Mouse (Mus musculus): ENCODE measurements around the gene Rbbp8nl. TPM values are rescaled to one million over a fixed set of nuclear protein-coding genes. Genes with fewer than 3 reads are reported as not detected.
"Not testable (repeated sequence)": the region's sequence is repeated elsewhere in the genome, so short reads cannot be mapped to it uniquely, and the experiment has no call there.

Rbbp8nl gene
- polyA plus RNA-seq, 1 experiment from 2014 or later, result not detected

DNA sequence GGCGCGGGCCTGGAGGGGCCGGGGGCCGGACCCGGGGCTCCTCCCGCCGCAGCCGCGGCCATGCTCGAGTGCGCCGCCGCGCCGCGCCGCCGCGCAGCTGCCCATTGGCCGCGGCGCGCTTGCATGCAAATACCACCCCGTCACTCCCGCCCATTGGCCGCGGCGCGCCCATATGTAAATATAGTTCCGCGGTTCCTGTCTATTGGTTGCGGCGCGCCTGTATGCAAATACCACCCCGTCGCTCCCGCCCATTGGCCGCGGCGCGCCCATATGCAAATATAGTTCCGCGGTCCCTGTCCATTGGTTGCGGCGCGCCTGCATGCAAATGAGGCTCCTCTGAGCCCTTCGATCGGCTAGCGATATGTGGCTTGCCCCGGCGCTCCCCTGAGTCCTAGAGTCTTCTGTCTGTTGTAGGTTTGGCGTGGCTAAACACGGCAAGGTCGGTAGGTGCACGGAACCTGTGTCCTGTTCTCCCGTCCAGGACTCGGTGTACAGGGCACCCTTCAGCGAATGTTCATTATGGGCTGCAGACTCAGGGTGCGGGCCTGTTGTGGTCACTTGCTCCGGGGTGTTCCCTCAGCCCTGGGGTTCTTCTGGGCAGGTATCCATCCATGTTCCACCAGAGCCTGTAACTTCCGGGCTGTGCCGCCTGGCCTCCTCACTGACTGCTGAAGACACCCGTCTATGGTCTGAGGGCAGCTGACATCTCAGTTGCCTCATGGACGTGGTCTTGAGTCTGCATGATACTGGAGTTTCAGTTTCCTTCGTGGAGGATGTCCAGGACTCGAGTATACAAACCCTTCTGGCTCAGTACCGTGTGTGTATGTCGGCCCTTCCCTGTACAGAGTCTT is 16.1 kb downstream of the Rbbp8nl start, which contains the start of gene Cables2:
Gene Cables2 (minus strand): TSS at position 103 of the 851 bp plus-strand sequence.
- Histone ChIP-seq H3K27ac (no peak within 1 kb of the TSS), H3K36me3 (ENCODE audit: inconsistent target) (no peaks in the 10 kb centered on the region), H3K79me2 (ENCODE audit: inconsistent target) (no peaks in the 10 kb centered on the region), H3K4me3 (ENCODE audit: inconsistent target) (peak within 1 kb of the TSS; percentile 39)
- WGBS (ENCODE audit: missing documents), result 1% methylated on average over 67 of the region's 68 CpGs

DNA sequence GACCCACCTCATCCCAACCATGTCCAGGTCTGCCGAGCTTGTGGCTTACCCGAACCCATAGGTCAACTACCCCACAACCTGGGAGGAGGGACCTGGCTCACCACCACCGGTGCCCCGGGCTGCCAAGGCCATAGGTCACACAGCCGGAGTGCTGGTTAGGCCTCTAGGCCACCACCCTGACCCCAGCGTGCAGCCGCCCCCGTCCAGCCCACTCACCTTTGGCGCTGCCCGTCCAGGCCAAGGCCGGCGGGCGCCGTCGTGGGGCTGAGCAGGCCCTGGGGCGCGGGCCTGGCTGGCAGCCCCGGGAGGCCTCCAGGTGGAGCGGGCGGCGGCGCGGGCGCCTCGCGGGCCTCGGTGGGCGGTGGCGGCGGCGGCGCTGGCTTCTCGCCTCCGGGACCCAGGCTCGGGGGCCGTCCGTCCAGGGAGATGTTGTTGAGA is 16.8 kb downstream of the Rbbp8nl start:
- Histone ChIP-seq H3K27ac (no peak overlapping the region), H3K36me3 (ENCODE audit: inconsistent target) (no peaks in the 10 kb centered on the region), H3K79me2 (ENCODE audit: inconsistent target) (no peaks in the 10 kb centered on the region), H3K4me3 (ENCODE audit: inconsistent target) (peak overlapping the region; percentile 39)
- 2% methylated on average over 35 of the region's 37 CpGs for WGBS (ENCODE audit: missing documents)

DNA sequence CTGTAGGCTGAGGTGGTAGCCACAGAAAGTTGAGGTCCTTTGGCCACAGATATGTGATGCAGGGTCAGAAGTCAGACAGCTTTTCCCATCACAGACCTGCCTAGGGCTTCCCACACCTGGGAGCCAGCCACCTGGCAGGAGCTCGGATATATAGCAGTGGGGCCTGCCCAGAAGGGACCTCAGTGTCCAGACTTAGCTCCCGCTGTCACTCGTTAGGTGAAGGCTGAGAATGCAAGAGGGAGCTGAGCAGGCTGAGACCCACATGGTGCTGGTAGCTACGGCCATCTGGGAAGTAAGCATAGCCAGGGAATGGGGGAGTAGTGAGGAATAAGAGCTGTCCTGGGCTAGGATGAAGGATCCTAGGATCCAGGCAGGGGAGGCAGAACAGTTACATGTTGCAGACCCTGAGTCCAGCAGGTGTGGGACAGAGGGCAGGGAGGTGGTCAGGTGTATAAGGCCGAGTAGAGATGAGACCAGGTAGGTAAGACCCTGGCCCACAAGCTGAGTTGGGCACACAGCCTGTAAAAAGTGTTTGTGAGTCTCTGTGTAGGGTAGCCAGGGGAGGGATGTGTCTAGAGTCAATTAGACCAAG is 17.8 kb downstream of the Rbbp8nl start:
- no peaks in the 10 kb centered on the region for H3K79me2 ChIP-seq (ENCODE audit: inconsistent target)
- 85% methylated on average over 5 of the region's 5 CpGs for WGBS (ENCODE audit: missing documents)
- no peaks in the 10 kb centered on the region for H3K36me3 ChIP-seq (ENCODE audit: inconsistent target)
- H3K4me3 ChIP-seq (ENCODE audit: inconsistent target), result no peak overlapping the region
- H3K27ac ChIP-seq, result no peak overlapping the region

DNA sequence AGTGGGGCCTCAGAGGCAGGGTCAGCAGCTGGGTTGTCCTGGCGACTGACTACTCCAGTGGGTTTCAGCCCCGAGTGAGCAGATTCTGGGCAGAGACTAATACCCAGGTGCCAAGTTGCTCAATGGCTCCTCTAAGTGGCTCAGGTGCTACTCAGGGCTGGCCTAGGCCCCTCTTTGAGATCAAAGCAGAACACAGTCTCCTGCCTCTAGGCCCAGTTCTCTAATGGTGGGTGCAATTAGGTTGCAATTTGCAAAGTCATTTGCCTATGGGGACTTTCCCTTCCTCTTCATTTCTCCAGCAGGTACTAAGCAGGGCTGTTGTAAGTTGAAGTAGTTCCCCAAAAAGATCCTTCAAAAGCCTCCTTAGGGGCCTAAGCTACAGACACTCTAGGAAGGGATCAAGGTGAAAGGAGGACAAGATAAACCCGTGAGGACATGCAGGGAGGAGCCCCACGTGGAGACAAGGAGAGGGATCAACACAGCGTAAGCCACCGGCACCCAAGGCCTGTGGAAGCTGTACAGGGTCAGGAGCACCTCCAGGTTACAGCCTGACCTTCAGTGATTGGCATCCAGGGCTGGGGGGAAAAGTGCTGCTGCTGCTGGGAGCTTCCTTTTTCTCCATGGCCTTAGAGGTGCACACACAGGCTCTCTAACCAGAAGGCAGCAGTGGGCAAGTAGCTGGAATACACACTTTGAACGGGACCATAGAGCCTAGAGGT is 19.0 kb downstream of the Rbbp8nl start:
- WGBS (ENCODE audit: missing documents), result 37% methylated on average over 7 of the region's 7 CpGs
- Histone ChIP-seq H3K36me3 (ENCODE audit: inconsistent target) (no peaks in the 10 kb centered on the region), H3K79me2 (ENCODE audit: inconsistent target) (no peaks in the 10 kb centered on the region), H3K27ac (no peak overlapping the region), H3K4me3 (ENCODE audit: inconsistent target) (no peak overlapping the region)

DNA sequence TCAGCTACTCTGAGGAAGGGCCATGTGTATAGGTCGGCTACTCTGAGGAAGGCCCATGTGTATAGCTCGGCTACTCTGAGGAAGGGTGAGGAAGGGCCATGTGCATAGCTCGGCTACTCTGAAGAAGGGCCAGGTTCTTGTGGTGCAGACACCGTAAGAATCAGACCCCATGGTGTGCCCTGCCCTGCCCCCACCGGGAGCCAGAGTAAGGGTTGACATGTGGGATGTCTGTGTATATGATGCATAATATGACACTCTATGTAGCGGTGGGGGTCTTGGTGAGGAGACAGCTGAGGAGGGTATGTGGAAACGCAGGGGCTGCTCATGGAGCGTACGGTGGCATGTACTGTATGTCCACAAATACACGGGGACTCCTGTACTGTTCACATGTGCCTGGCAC is 20.4 kb downstream of the Rbbp8nl start:
- Histone ChIP-seq H3K4me3 (ENCODE audit: inconsistent target) (no peak overlapping the region), H3K36me3 (ENCODE audit: inconsistent target) (no peaks in the 10 kb centered on the region), H3K79me2 (ENCODE audit: inconsistent target) (no peaks in the 10 kb centered on the region), H3K27ac (no peak overlapping the region)
- WGBS (ENCODE audit: missing documents), result 97% methylated on average over 10 of the region's 10 CpGs

DNA sequence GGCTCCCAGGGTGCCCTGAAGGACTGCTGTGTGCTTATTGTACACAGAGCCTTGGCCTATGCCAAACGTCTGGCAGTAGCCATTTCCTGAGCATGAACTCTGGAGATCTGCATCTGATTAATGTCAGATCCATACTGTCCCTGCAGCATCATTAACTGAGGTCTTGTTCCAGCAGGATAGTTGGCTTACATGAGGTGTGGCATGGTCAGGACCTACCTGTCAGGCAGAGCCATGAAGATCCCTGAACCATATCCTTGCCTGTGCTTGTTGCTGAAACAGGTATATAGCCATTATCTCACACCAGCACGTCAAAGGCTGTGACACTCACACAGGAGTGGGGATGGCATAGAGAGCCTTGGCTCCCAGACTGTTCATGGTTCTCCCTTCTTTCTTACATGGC is 21.7 kb downstream of the Rbbp8nl start:
- Histone ChIP-seq H3K79me2 (ENCODE audit: inconsistent target) (no peaks in the 10 kb centered on the region), H3K4me3 (ENCODE audit: inconsistent target) (no peak overlapping the region), H3K36me3 (ENCODE audit: inconsistent target) (peaks cover 8% of the 10 kb centered on the region; the same call in 1 of the 2 replicates), H3K27ac (no peak overlapping the region)
- WGBS (ENCODE audit: missing documents), result 90% methylated on average over 2 of the region's 2 CpGs

DNA sequence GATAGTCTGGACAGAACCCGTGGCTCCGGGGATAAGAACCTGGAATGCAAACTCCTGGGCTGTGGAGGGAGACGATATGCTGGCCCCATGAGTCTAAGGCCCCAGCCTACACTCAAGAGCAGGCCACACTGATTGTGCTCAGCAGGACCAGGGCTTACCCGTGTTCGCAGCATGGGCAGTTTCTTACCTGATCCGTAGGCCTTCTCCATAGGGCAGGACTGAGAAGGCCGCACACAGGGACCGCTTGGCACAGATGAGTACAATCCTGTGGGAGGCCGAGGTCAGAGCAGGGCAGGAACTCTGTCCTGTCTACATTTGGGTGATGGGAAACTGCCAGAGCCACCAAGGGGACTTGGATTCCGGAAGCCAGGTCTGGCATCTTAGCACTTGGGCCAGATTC is 26.8 kb downstream of the Rbbp8nl start:
- Histone ChIP-seq H3K36me3 (ENCODE audit: inconsistent target) (peaks cover 15% of the 10 kb centered on the region; the same call in 1 of the 2 replicates), H3K27ac (no peak overlapping the region)
- WGBS (ENCODE audit: missing documents), result 92% methylated on average over 10 of the region's 10 CpGs

DNA sequence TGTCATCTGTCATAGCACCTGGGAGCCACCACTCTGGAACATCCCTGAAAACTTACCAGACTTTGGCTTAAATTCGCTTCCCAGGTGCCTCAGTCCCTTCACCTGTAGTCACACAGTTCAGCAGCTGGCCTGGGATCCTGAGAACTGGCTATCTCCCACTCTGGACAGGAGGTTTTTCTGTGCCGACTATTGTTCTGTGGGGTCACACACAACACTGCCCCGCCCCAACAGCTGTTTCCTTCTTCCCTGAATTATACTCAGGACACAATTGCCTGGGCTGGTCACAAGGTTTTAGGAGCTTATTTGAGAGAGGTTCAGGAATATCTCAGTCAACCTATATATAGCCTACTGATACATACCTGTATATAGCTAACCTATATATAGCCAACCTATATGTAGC is 27.2 kb downstream of the Rbbp8nl start:
- 93% methylated on average over 3 of the region's 3 CpGs for WGBS (ENCODE audit: missing documents)
- H3K36me3 ChIP-seq (ENCODE audit: inconsistent target), result peaks cover 15% of the 10 kb centered on the region; the same call in 1 of the 2 replicates
- no peak overlapping the region for H3K4me3 ChIP-seq (ENCODE audit: inconsistent target)
- H3K27ac ChIP-seq, result no peak overlapping the region
- peaks cover 14% of the 10 kb centered on the region for H3K79me2 ChIP-seq (ENCODE audit: inconsistent target)

More for the DNA sequence above, 26.8 kb downstream of the Rbbp8nl start:
- Histone ChIP-seq H3K4me3 (ENCODE audit: inconsistent target) (no peak overlapping the region), H3K79me2 (ENCODE audit: inconsistent target) (peaks cover 9% of the 10 kb centered on the region)

DNA sequence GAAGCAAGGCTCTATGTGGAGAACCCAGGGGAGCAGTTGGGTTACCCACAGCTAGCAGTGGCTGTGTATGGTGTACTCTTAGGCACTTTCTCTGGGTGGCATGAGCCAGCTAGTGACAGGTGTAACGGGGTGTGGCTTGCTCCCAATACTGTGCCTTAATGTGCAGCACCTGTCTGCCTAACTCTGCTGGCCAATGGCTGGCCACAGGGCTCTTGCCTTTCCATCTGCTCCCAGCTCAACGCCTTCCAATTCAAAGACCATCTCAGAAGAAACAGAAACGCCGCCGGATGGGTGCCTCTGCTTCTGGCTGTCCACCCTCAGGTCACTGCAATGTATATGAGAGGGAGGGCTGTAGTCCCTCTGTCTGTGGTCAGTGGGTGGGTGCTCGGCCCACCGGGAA is 27.8 kb downstream of the Rbbp8nl start:
- WGBS (ENCODE audit: missing documents), result 98% methylated on average over 7 of the region's 7 CpGs
- no peak overlapping the region for H3K4me3 ChIP-seq (ENCODE audit: inconsistent target)
- peaks cover 15% of the 10 kb centered on the region; the same call in 1 of the 2 replicates for H3K36me3 ChIP-seq (ENCODE audit: inconsistent target)
- no peak overlapping the region for H3K27ac ChIP-seq
- peaks cover 14% of the 10 kb centered on the region for H3K79me2 ChIP-seq (ENCODE audit: inconsistent target)

DNA sequence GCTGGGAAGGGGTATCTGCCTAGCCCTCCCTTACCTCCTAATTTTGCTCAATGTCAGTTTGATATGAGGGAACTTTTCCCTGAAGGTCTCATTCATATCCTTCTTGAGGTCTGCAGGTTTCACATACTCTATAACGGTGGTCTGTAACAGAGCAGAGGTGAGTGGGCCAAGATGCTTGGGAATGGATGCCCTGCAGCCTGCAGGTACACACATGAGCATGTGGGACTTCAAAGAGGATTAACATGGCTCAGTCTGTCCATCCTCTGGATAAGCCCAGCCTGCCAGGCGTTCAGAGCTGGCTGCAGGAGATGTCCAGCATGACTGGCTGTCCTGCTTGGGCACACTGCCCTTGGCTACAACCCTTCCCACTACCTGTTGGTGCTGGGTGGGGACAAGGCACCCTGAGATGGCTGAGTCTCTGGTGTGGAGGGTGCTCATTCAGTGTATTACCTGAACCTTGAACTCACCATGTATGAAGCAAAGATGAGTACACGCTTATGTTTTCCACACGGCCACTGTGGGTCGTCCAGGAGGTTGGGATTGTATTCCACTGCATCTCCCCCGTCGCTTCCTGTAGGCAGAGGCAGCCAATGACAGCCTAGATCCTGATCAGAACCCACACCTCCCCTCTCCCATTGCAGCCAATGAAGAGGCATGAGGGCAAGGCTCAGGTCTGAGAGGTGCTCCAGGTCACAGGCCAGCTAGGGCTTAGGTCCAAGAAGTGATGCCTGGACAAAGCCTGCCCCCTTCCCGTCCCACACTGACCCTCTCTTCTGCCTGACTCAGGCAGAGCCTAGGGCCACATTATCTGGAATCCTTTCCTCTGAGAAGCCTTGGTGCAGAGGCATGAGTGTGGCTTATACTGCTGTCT is 28.8 kb downstream of the Rbbp8nl start:
- peaks cover 15% of the 10 kb centered on the region; the same call in 1 of the 2 replicates for H3K36me3 ChIP-seq (ENCODE audit: inconsistent target)
- no peak overlapping the region for H3K4me3 ChIP-seq (ENCODE audit: inconsistent target)
- H3K27ac ChIP-seq, result no peak overlapping the region
- WGBS (ENCODE audit: missing documents), result 92% methylated on average over 8 of the region's 8 CpGs
- H3K79me2 ChIP-seq (ENCODE audit: inconsistent target), result peaks cover 14% of the 10 kb centered on the region

DNA sequence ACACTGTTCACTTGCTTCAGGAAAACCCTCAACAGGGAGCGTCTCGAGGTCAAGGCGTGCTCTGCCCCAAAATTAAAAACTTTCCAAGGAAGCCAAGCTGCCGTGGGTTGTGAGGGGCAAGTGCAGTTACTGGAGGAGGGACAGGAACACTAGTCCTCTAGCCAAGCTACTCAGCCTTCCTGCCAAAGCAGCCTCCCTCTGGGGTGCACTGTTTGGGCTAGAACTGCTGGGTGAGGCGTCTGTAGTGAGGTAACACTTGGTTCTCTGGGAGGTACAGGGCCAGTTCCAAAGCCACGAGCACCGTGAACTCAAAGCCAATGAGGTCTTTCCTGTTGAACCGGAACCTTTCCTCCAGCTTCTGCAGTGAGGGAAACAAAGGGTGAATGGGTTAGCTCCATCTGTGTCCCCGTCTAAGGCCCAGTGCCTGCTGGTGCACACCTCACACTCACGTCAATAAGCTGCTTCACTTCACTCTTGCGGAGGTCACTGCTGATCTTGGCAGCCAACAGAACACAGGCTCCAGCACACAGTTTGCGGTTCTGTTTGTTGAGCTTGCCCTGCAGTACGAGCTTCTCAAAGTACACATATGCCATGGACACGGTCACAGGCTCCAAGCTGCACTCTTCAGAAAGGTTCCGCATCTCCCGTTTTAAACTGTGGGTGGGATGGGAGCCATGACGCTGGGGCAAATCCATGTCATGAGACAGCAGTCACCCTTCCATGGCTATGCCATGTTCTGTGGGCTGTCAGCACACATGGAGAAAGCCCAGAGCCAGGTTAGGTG is 29.7 kb downstream of the Rbbp8nl start:
- Histone ChIP-seq H3K79me2 (ENCODE audit: inconsistent target) (peaks cover 14% of the 10 kb centered on the region), H3K36me3 (ENCODE audit: inconsistent target) (peaks cover 15% of the 10 kb centered on the region; the same call in 1 of the 2 replicates)
- 87% methylated on average over 17 of the region's 17 CpGs for WGBS (ENCODE audit: missing documents)
- not testable (repeated sequence) for H3K27ac ChIP-seq; H3K4me3 ChIP-seq (ENCODE audit: inconsistent target)

DNA sequence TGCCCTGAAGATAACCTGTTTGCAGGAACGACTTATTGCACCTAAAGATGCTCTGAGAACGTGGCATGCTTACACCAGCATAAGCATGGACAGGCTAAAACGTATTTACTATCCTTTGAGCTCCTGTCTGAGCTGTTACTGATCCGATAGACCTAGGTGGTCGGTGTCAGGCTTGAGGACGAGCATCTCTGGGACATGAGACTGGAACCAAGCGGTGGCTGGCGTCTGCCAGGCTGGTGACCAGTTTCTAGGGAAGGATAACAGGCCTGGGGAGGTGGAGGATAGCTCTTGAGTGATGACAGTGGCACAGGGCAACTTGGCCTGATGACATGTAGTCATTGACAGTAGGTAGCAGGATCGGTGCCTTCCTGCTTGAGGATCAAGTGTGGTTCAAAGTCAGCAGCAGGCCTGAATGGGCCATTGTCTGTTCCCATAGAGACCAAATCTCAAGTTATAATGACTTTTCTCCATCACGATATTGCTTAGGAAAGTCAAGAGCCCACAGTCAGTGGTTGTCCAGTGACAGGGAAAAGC is 30.7 kb downstream of the Rbbp8nl start:
- peaks cover 14% of the 10 kb centered on the region for H3K79me2 ChIP-seq (ENCODE audit: inconsistent target)
- H3K4me3 ChIP-seq (ENCODE audit: inconsistent target); H3K27ac ChIP-seq: not testable (repeated sequence)
- peaks cover 12% of the 10 kb centered on the region; the same call in 1 of the 2 replicates for H3K36me3 ChIP-seq (ENCODE audit: inconsistent target)
- 92% methylated on average over 10 of the region's 10 CpGs for WGBS (ENCODE audit: missing documents)
